15 mouse cellular contexts compared by ENCODE assay signal in genomic region chr14:71973016-71973415, GRCm38 (mm10).
A peak's percentile ranks its signal among the peaks of the same experiment; 100 is the strongest.
DNase-seq lines count a peak whose midpoint lies in the region.
"Had no signal": no experiment of that assay in that cellular context is flagged by ENCODE, and none has a peak within 500 bp of the region (broad histone marks: within the 10 kb centered on the region; RNA-seq: fewer than 3 reads in every experiment).

No protein-coding gene starts in this region.

- peak; percentile 32 for DNase-seq in layer of hippocampus, adult 9-11 months
- DNase-seq in layer of hippocampus, postnatal 10 days (ENCODE audit: low spot score in 2 of 2), result no peak
- peak; percentile 33 for DNase-seq in right cerebral cortex, adult 18-20 months
- no peak for DNase-seq in right cerebral cortex, postnatal 25 days
- DNase-seq in left cerebral cortex, adult 9 months (ENCODE audit: low spot score in 2 of 2), result peak; percentile 14 to 31
- peak; percentile 94 for DNase-seq in telencephalon, adult 2 months (ENCODE audit: low read depth, low spot score)
- DNase-seq in kidney, adult 8-10 months, result no peak
- DNase-seq: adrenal gland, adult 8-10 months; adrenal gland, postnatal 25 days; cerebellum, adult 18-20 months; cerebellum, adult 9-10 months; cerebellum, postnatal 14 days; gastrocnemius, adult 2 months; gastrocnemius, postnatal 14 days; heart, adult 11 months had no signal

Comparison
In these comparisons a context has a peak if more than half of its experiments do, and no peak if none do; other contexts are left out.
1. DNase-seq: peak in layer of hippocampus, adult 9-11 months (single experiment), right cerebral cortex, adult 18-20 months (single experiment), left cerebral cortex, adult 9 months (2 of 2) and telencephalon, adult 2 months (single experiment); none in layer of hippocampus, postnatal 10 days (0 of 2), right cerebral cortex, postnatal 25 days (single experiment) and kidney, adult 8-10 months (0 of 2).